Mouse (Mus musculus) midbrain, embryonic 15.5 days (tissue): ENCODE data around the gene Fancd2os. TPM values are rescaled to one million over a fixed set of nuclear protein-coding genes. Genes with fewer than 3 reads are reported as not detected.

Source experiments
- ATAC-seq: fragments of 200-750 bp; cut with Nextera tagmentation; replicated peaks from 2 replicates; pipeline ENCODE4 v1.8.0; 2017; ENCODE audit warnings: moderate TSS enrichment
- H3K27ac ChIP-seq: fragments of 300-500 bp; sonication (generic); 2 replicates; pipeline ENCODE4 v1.5.1; 2015; ENCODE audit warnings: mild to moderate bottlenecking, inconsistent platforms
- H3K27me3 ChIP-seq: fragments of 300-500 bp; sonication (generic); replicated peaks from 2 replicates; pipeline ENCODE4 v1.6.1; 2015; ENCODE audit warnings: inconsistent platforms
- H3K36me3 ChIP-seq: fragments of 300-500 bp; sonication (generic); replicated peaks from 2 replicates; pipeline ENCODE4 v1.6.1; 2015; ENCODE audit warnings: inconsistent platforms
- H3K4me1 ChIP-seq: fragments of 300-500 bp; sonication (generic); 2 replicates; pipeline ENCODE4 v1.6.1; 2015; ENCODE audit warnings: inconsistent platforms
- H3K4me2 ChIP-seq: fragments of 300-500 bp; sonication (generic); 2 replicates; pipeline ENCODE4 v1.6.1; 2015; ENCODE audit warnings: inconsistent platforms, mild to moderate bottlenecking, moderate library complexity
- H3K4me3 ChIP-seq: fragments of 300-500 bp; sonication (generic); 2 replicates; pipeline ENCODE4 v1.5.1; 2015; ENCODE audit warnings: mild to moderate bottlenecking, inconsistent platforms
- H3K9ac ChIP-seq: fragments of 300-500 bp; sonication (generic); 2 replicates; pipeline ENCODE4 v1.6.1; 2015; ENCODE audit warnings: mild to moderate bottlenecking, inconsistent platforms
- H3K9me3 ChIP-seq: fragments of 300-500 bp; sonication (generic); 2 replicates; pipeline ENCODE4 v1.6.1; 2016; ENCODE audit warnings: inconsistent platforms
- WGBS: fragments of 180-500 bp; shearing (Covaris S2); methylation state at CpG from one replicate; pipeline ENCODE4 v1.1.7; 2015; ENCODE audit warnings: mixed read lengths; 5-methylcytosine and 5-hydroxymethylcytosine counted together
- polyA plus RNA-seq: library from polyadenylated mRNA; unstranded; fragments of >200 nt; fragmentation: Nextera tagmentation; extraction: Ambion mirVana; gene quantifications from 2 replicates; pipeline ENCODE4 v1.2.1, GENCODE M21; 2015

Fancd2os gene
- polyA plus RNA-seq, result 0.20 and 0.27 TPM in 2 replicates

DNA sequence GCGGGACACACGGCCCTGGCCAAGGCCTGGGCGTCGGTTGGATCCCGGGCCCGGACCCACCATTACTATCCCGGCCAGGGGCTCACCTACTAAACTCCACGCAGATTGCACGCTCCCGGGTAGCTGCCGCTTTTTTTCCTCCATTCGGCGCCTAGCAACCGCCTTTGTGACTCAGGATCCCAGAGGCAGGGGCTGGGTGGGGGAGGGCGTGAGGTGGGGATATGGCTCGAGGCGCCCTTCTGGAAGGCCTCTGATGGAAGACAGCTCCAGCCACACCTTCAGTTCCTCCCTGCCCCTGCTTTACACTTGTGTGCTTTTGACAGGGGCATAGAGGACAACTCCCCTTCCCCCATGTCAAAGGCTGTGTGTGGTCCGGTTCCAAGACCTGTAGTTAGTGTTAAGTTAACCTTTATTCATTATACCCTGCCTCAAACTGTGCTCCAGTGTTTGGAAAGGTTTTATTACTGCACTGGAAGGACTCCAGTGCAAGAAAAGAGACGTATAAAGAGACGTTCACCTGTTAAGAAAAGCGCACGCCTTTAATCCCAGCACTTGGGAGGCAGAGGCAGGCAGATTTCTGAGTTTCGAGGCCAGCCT, at the start of gene Fancd2os:
TSS of gene Fancd2os (minus strand) at position 173 of the 597 bp plus-strand sequence.
- H3K9ac ChIP-seq, result no peak within 1 kb of the TSS

GRCm38 (mm10) chr6:113650197-113650640, 49.7 kb upstream of the Fancd2os start:
- Histone ChIP-seq H3K36me3 (no peaks in the 10 kb centered on the region), H3K27ac (no peak overlapping the region), H3K9ac (no peak overlapping the region), H3K27me3 (no peaks in the 10 kb centered on the region), H3K9me3 (no peaks in the 10 kb centered on the region), H3K4me3 (no peak overlapping the region), H3K4me2 (no peak overlapping the region), H3K4me1 (no peaks in the 10 kb centered on the region)
- 73% methylated on average over 4 of the region's 4 CpGs for WGBS
- no peak for ATAC-seq

More for the DNA sequence above, at the start of gene Fancd2os:
- no peaks in the 10 kb centered on the region for H3K27me3 ChIP-seq
- no peaks in the 10 kb centered on the region for H3K36me3 ChIP-seq
- WGBS, result 32% methylated on average over 23 of the region's 23 CpGs
- no peak within 1 kb of the TSS for H3K4me3 ChIP-seq
- no peak within 1 kb of the TSS for H3K4me2 ChIP-seq
- no peak for ATAC-seq
- H3K27ac ChIP-seq, result no peak within 1 kb of the TSS
- H3K4me1 ChIP-seq, result peaks cover 5% of the 10 kb centered on the region
- no peaks in the 10 kb centered on the region for H3K9me3 ChIP-seq

DNA sequence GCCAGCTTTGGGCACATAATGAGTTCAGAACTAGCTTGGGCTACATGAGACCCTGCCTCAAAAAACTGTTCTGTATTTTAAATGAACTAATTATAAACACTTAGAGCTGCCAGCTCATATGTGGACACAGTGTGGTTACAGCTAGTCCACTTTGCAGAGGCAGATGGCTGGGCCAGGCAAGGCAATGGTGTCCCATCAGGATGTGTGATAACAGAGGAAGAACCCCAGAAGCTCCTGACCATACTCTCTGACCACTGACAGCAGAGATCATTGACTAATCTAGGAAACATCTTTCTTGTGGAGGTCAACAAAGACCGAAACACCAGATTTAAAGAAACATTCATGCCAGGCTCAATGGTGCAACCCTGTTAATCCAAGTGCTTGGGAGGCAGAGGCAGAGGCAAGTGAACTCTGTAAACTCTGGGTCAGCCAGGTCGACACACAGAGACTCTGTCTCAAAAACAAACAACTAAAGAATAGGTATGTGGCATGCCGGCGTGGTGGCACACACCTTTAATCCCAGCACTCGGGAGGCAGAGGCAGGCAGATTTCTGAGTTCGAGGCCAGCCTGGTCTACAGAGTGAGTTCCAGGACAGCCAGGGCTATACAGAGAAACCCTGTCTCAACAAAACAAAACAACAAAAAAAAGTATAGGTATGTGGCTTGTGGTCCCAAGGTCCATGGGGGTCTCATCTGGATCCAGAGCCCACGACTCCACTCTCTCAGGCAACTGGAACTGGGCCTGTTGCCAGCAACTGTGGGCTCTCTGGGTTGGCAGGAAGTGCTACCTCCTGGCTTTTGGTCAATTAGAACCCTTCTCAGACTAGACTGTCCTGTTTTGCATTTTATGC, 49.1 kb upstream of the Fancd2os start:
- no peaks in the 10 kb centered on the region for H3K4me1 ChIP-seq
- H3K36me3 ChIP-seq, result no peaks in the 10 kb centered on the region
- no peak overlapping the region for H3K4me3 ChIP-seq
- H3K27me3 ChIP-seq, result no peaks in the 10 kb centered on the region
- no peak for ATAC-seq
- no peak overlapping the region for H3K4me2 ChIP-seq
- no peak overlapping the region for H3K9ac ChIP-seq
- 85% methylated on average over 7 of the region's 7 CpGs for WGBS
- no peaks in the 10 kb centered on the region for H3K9me3 ChIP-seq
- H3K27ac ChIP-seq, result no peak overlapping the region

GRCm38 (mm10) chr6:113644808-113645207, 44.3 kb upstream of the Fancd2os start:
- no peaks in the 10 kb centered on the region for H3K36me3 ChIP-seq
- H3K27me3 ChIP-seq, result no peaks in the 10 kb centered on the region
- 83% methylated on average over 8 of the region's 8 CpGs for WGBS
- no peaks in the 10 kb centered on the region for H3K9me3 ChIP-seq
- H3K4me3 ChIP-seq, result no peak overlapping the region
- H3K4me1 ChIP-seq, result no peaks in the 10 kb centered on the region
- no peak overlapping the region for H3K27ac ChIP-seq
- H3K4me2 ChIP-seq, result no peak overlapping the region
- no peak for ATAC-seq
- no peak overlapping the region for H3K9ac ChIP-seq

- ATAC-seq, result no peak
- H3K4me3 ChIP-seq, result no peak overlapping the region
- H3K4me1 ChIP-seq, result no peaks in the 10 kb centered on the region
- no peak overlapping the region for H3K27ac ChIP-seq
- H3K27me3 ChIP-seq, result no peaks in the 10 kb centered on the region
- H3K9ac ChIP-seq, result no peak overlapping the region
- no peaks in the 10 kb centered on the region for H3K9me3 ChIP-seq
- 96% methylated on average over 2 of the region's 2 CpGs for WGBS
- H3K36me3 ChIP-seq, result no peaks in the 10 kb centered on the region
- no peak overlapping the region for H3K4me2 ChIP-seq
These were observed 43.5 kb upstream of the Fancd2os start for GRCm38 (mm10) chr6:113643967-113644366.

- H3K4me2 ChIP-seq, result no peak overlapping the region
- H3K36me3 ChIP-seq, result no peaks in the 10 kb centered on the region
- H3K9ac ChIP-seq, result no peak overlapping the region
- H3K4me1 ChIP-seq, result peaks cover 2% of the 10 kb centered on the region; the same call in 1 of the 2 replicates
- H3K27ac ChIP-seq, result no peak overlapping the region
- H3K27me3 ChIP-seq, result no peaks in the 10 kb centered on the region
- H3K9me3 ChIP-seq, result no peaks in the 10 kb centered on the region
- no peak for ATAC-seq
- H3K4me3 ChIP-seq, result no peak overlapping the region
- 80% methylated on average over 4 of the region's 4 CpGs for WGBS
These were observed 42.5 kb upstream of the Fancd2os start for GRCm38 (mm10) chr6:113643021-113643420.

DNA sequence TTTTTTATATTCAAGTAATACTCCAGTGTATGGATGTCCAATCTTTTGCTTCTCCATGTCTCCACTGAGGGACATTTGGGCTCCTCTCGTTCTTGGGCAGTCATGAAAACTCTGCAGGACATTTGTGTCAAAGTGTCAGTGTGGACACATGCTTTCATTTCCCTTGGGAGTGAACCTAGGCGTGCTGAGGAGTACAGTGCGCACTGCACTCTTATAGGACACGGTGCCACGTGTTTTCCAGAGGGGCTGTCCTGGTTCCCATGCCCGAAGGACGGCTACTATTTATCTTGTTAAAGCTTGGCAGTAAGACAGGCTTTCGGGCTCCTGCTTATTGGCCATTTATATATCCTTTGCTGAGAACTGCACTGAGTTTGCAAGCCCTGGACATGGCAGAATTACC, 42.1 kb upstream of the Fancd2os start:
- Histone ChIP-seq H3K4me3 (no peak overlapping the region), H3K4me1 (peaks cover 2% of the 10 kb centered on the region; the same call in 1 of the 2 replicates), H3K9me3 (no peaks in the 10 kb centered on the region), H3K36me3 (no peaks in the 10 kb centered on the region), H3K27me3 (no peaks in the 10 kb centered on the region), H3K27ac (no peak overlapping the region), H3K9ac (no peak overlapping the region), H3K4me2 (no peak overlapping the region)
- no peak for ATAC-seq
- WGBS, result 87% methylated on average over 8 of the region's 8 CpGs

DNA sequence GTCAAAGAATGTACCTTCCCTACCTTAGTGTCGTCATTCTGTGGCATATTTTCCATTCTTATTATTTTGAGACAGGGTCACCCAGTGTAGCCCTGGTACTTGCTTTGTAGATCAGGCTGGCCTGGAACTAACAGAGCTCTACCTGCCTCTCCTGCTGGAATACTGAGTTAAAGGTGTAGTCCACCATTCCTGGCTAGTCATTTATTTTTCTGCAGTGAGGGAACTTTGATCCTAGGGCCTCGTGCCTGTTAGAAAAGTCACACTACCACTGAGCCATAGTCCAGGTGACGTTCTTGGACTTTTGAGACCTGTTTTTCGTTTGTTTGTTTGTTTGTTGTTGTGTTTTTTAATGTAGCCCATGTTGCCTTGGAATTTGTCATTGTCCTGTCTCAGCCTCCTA, 38.7 kb upstream of the Fancd2os start:
- no peak overlapping the region for H3K4me2 ChIP-seq
- no peak overlapping the region for H3K9ac ChIP-seq
- no peak overlapping the region for H3K4me3 ChIP-seq
- no peaks in the 10 kb centered on the region for H3K9me3 ChIP-seq
- no peaks in the 10 kb centered on the region for H3K36me3 ChIP-seq
- ATAC-seq, result no peak
- no peak overlapping the region for H3K27ac ChIP-seq
- WGBS, result 87% methylated on average over 4 of the region's 4 CpGs
- H3K4me1 ChIP-seq, result peaks cover 2% of the 10 kb centered on the region; the same call in 1 of the 2 replicates
- no peaks in the 10 kb centered on the region for H3K27me3 ChIP-seq

GRCm38 (mm10) chr6:113638302-113639040, 38.0 kb upstream of the Fancd2os start, which contains the start of gene Irak2:
TSS of gene Irak2 (plus strand) at chr6:113638467.
- peak; percentile 95 for ATAC-seq
- H3K36me3 ChIP-seq, result no peaks in the 10 kb centered on the region
- no peaks in the 10 kb centered on the region for H3K9me3 ChIP-seq
- no peak within 1 kb of the TSS for H3K27ac ChIP-seq
- peak within 1 kb of the TSS; percentile 61 for H3K4me2 ChIP-seq
- WGBS, result 9% methylated on average over 37 of the region's 37 CpGs
- H3K27me3 ChIP-seq, result no peaks in the 10 kb centered on the region
- H3K4me3 ChIP-seq, result peak within 1 kb of the TSS; percentile 44
- peak within 1 kb of the TSS; percentile 38 for H3K9ac ChIP-seq
- peaks cover 2% of the 10 kb centered on the region; the same call in 1 of the 2 replicates for H3K4me1 ChIP-seq

DNA sequence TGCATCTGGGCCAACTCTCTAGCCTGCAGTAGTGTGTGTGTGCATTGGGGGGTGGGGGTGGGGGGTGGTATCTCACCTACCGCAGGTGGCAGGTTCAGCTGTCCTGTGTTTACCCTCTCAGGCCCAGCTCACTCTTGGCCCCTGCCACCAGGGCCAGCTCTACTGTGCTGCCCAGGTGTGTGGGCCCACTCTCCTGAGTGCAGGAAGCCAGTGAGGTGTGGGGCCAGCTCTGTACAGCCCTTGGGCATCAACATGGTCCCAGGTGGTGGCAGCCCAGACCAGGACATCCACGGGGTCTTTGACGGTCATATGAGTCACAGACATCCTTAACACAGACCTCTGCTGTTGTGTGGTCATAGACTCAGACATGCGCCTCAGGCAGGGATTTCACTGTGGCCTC, 32.3 kb upstream of the Fancd2os start:
- no peak overlapping the region for H3K27ac ChIP-seq
- no peak overlapping the region for H3K4me3 ChIP-seq
- ATAC-seq, result no peak
- no peak overlapping the region for H3K4me2 ChIP-seq
- H3K9ac ChIP-seq, result no peak overlapping the region
- no peaks in the 10 kb centered on the region for H3K9me3 ChIP-seq
- peaks cover 27% of the 10 kb centered on the region for H3K36me3 ChIP-seq
- no peaks in the 10 kb centered on the region for H3K27me3 ChIP-seq
- H3K4me1 ChIP-seq, result no peaks in the 10 kb centered on the region
- WGBS, result 98% methylated on average over 4 of the region's 4 CpGs

DNA sequence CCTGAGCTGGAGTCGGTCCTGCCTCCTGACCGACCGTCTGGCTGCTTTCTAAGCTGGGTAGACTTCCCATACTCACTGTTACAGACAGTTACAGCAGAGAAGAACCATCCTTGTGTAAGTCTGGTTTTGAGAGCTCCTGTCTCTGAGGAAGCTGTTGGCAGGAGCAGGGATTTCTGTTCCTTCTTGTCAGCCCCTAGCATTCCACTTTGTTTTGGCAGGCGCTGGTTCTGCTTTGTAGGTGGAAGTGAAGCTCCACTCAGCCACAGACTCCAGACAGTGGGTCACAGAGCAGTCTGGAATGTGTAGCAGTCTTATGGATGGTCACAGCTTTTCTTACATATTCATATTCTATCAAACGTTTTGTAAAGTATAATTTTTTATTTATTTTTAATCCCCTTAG, 29.8 kb upstream of the Fancd2os start:
- 88% methylated on average over 5 of the region's 5 CpGs for WGBS
- H3K36me3 ChIP-seq, result peaks cover 27% of the 10 kb centered on the region

More for the DNA sequence above, 29.8 kb upstream of the Fancd2os start:
- Histone ChIP-seq H3K27ac (no peak overlapping the region), H3K27me3 (no peaks in the 10 kb centered on the region), H3K9ac (no peak overlapping the region), H3K4me1 (peaks cover 11% of the 10 kb centered on the region), H3K4me2 (no peak overlapping the region), H3K4me3 (no peak overlapping the region), H3K9me3 (no peaks in the 10 kb centered on the region)
- no peak for ATAC-seq
